Mouse (Mus musculus) embryo, embryonic 11.5 days (tissue): Measurements from ENCODE around the gene Gm9844.

Experiments used
- DNase-seq: peaks from one replicate; pipeline ENCODE4 v3.0.0-alpha.2; 2012; ENCODE audit warnings: low read depth, low spot score

Gm9844 gene

GRCm38 (mm10) chr7:24901114-24901513, 39.1 kb downstream of the Gm9844 start:
- DNase-seq = no peak

DNA sequence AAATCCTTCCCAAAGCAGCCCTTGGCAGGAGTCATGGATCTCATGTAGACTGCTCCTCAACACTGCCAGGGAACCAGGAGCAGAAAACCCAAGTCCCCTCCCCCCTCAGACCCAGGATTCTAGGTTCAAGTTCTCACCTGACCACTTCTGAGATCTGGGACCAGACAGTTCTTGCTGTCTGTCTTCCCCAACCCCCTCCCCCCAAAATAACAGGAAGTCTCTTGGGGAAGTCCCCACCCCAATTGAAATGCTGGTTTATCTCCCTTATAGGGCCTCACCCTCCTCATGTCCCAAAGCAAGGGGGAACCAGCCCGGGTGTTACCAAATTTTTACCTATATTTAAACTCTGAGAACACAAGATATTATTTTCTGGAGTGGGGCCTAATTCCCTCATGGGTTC, 39.8 kb downstream of the Gm9844 start:
- no peak for DNase-seq

- DNase-seq = no peak
These were observed 40.2 kb downstream of the Gm9844 start for GRCm38 (mm10) chr7:24902264-24902629.

DNA sequence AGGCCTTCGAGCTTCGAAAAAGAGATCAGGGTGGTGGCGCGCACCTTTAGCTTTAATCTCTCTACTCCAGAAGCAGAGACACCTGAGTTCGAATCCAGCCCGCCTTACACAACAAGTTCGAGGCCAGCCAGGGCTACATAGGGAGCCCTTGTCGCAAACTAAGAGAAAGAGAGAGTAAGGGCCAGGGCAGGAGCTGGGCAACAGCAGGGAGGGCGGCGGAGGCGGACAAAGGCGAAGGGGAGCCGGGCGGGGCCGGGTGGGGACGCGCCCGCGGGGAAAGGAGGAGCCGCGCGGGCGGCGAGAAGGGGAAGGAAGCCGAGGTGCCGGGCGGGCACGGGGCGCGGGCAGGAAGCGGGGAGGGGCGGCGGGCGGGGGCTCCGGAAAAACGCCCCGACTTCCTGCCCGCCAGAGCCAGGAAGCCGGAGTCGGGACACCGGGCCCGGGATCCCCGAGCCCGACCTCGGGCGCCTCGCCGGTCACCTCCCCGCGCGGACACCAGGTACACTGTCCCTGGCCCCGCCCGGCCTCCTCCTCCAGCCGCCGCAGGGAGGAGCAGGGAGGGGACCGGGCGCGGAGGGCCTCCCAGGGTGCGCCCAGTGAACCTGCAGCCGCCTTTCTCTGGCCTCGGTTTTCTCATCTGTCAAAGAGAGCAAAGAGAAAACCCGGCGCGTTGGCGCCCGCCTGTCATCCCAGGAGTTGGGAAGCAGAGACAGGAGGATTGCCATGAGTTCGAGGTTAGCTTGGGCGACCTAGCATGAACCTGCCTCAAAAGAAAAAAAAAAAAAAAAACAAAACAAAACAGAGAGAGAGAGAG, 40.8 kb downstream of the Gm9844 start, which contains the start of gene Arhgef1:
Gene Arhgef1, plus strand, starts transcription at position 283 of the 814 bp plus-strand sequence.
- no peak for DNase-seq

DNA sequence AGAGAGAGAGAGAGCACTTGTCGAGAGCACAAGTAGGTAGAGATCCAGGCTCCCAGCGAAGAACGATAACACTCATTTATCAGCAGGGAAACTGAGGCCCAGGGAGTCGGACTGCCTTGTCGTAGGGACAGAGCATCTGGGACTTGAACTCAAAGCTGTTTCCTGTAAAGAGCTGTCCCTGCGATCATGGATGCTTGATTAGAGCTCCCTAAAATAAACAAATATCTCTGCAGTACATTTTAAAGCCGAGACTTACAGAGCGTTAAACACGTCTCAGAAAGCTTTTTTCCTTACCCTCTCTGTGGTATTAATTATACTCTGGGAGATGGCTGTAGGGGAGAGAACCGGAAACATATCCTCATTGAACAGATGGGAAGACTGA, 41.4 kb downstream of the Gm9844 start:
- no peak for DNase-seq

GRCm38 (mm10) chr7:24904070-24904483, 42.1 kb downstream of the Gm9844 start:
- DNase-seq = peak; percentile 93

DNA sequence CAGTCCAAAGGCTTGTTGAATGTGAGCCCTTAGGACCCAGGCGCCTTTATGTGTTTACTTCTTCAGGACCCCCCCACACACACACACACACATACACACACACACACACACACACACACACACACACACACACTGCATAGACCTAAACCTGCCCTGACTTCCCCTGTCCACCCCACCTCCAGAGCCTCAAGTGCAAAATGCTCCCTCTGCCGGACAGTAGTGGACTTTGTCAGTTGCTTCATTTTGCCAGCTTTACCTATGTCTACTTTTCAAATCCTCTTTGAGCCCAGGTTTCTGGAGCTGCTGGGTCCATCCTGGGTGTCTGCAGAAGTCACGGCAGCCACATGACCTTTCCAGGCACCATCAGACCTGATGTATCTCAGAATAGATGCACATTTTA, 42.9 kb downstream of the Gm9844 start:
- DNase-seq = peak; percentile 62

DNA sequence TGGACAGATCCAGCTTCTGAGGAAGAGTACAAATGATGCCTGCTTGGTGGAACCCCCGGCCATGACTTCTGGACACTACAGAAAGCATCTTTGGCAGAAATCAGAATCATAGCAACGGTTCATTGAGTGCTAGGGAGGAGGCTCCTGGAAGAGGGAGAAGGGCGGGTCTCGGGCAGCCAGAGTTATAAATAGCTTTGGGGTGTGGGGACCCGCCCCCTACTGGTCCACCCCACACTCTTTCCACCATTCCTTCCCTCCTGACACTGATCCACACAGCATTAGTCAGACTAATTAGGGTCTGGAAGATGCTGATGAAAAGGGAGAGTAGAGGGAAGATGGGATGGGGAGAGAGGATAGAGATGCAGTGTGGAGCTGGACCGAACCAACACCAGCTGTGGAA, 44.5 kb downstream of the Gm9844 start:
- DNase-seq = no peak

- no peak for DNase-seq
These were observed 45.3 kb downstream of the Gm9844 start for GRCm38 (mm10) chr7:24907211-24907748.
